Mouse (Mus musculus): ENCODE data around the gene Gpr19. TPM values are rescaled to one million over a fixed set of nuclear protein-coding genes. Genes with fewer than 3 reads are reported as not detected.

Gene Gpr19
- 10.7 and 11.1 TPM in 2 replicates for polyA plus RNA-seq (2014; fragmentation: Nextera tagmentation; extraction: Ambion mirVana)

DNA sequence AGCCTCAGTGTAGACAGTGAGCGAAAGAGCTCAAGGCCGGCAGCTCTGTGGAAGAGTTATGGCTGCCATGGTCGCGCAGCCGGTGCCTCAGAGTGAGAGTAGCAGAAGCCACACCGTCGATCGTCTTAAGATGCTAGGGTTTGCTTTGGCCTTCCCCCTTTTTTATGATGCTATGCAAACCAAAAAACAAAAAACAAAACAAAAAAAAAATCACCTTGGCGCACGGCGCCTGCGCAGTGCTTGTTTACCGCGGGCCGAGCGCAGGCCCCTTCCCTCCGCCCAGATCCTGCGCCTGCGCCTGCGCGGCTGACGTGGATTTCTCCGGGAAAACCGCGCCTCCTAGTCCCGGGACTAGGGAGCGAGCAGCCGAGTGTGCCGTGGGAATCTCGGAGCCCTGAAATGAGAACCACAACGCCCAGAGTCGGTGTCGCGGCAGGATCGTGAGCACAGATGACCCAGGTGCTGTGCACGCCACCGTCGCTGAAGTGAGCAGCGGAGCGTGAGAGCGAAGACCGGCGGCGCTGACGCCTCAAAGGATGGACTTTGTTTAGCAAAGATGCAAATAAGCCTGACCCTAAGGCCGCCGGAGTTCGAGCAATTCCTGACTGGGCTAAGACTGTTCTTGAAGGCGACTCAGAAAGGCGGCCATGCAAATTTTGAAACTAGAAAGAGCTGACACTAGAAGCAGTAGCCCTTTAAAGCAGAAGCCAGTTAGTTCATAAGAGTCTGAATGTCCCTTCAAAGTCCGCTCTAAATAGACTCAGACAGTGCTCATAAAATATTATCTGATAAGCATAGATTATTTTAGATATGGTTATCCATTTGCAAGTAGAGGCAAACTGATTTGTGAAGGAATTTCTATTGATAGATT lies at the start of gene Gpr19:
Gene Gpr19 (minus strand): TSS at position 484 of the 871 bp plus-strand sequence.
- under 1% methylated on average over 51 of the region's 51 CpGs for WGBS
- Histone ChIP-seq H3K9ac (ENCODE audit: low read length) (peak within 1 kb of the TSS; percentile 96), H3K4me1 (replicated peaks; ENCODE audit: control insufficient read depth, insufficient read depth, low read length) (peaks cover 6% of the 10 kb centered on the region), H3K4me2 (ENCODE audit: low read length) (peak within 1 kb of the TSS; percentile 83), H3K9me3 (ENCODE audit: control insufficient read depth, low read length) (no peaks in the 10 kb centered on the region), H3K36me3 (ENCODE audit: control insufficient read depth, insufficient read depth, low read length) (no peaks in the 10 kb centered on the region), H3K4me3 (ENCODE audit: low read depth, low read length) (peak within 1 kb of the TSS; percentile 72), H3K27me3 (replicated peaks; ENCODE audit: control insufficient read depth, insufficient read depth, low read length) (no peaks in the 10 kb centered on the region), H3K27ac (ENCODE audit: low read depth) (peak within 1 kb of the TSS; percentile 100)
- DNase-seq (ENCODE audit: low spot score) (peak; percentile 93), ATAC-seq (replicated peaks; ENCODE audit: low FRiP score, low TSS enrichment, low read depth) (peak; percentile 93)

DNA sequence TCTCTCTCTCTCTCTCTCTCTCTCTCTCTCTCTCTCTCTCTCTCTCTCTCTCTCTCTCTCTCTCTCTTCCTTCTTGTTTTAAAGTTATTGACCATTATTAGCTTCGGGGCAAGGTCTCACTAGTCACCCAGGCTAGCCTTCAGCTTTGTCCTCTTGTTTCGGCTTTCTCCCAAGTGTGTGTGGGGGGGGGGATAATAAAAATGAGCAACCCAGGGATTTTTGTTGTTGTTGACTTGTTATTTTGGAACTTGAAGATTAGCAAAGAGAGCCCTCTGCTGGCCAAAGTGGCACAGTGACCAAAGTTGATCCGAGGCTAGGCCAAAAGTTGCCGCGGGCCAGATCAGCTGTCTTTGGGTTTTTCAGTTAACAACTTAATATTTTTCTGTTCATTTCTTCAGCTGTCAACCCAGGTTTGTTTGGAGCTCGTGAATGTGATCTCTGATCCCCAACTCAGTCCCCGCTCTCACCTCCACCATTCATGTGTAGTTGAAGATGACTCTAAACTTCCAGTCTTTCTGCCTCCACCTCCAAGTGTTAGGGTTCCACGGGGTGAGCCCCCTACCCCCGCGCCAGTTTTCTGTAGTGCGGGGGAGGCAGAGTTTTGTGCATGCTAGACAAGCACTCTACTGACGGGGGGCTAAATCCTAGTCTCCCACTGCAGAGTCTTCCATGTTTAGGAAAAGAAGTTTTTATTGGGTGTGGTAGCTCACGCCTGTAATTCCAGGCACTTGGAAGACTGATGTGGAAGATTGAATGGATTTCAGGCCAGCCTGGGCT lies 49.1 kb upstream of the Gpr19 start:
- Histone ChIP-seq H3K9me3 (ENCODE audit: control insufficient read depth, low read length) (no peaks in the 10 kb centered on the region), H3K4me1 (replicated peaks; ENCODE audit: control insufficient read depth, insufficient read depth, low read length) (no peaks in the 10 kb centered on the region), H3K4me2 (ENCODE audit: low read length) (no peak overlapping the region), H3K4me3 (ENCODE audit: low read depth, low read length) (no peak overlapping the region), H3K36me3 (ENCODE audit: control insufficient read depth, insufficient read depth, low read length) (peaks cover 14% of the 10 kb centered on the region), H3K9ac (ENCODE audit: low read length) (no peak overlapping the region), H3K27me3 (replicated peaks; ENCODE audit: control insufficient read depth, insufficient read depth, low read length) (no peaks in the 10 kb centered on the region), H3K27ac (ENCODE audit: low read depth) (no peak overlapping the region)
- DNase-seq (ENCODE audit: low spot score) (peak; percentile 76), ATAC-seq (replicated peaks; ENCODE audit: low FRiP score, low TSS enrichment, low read depth) (no peak; the same call in 1 of the 2 replicates)
- WGBS, result 52% methylated on average over 13 of the region's 13 CpGs

GRCm38 (mm10) chr6:134946858-134947257 lies 48.5 kb upstream of the Gpr19 start:
- ATAC-seq (replicated peaks; ENCODE audit: low FRiP score, low TSS enrichment, low read depth) (no peak), DNase-seq (ENCODE audit: low spot score) (no peak)
- Histone ChIP-seq H3K4me2 (ENCODE audit: low read length) (no peak overlapping the region), H3K4me1 (replicated peaks; ENCODE audit: control insufficient read depth, insufficient read depth, low read length) (no peaks in the 10 kb centered on the region), H3K4me3 (ENCODE audit: low read depth, low read length) (no peak overlapping the region), H3K27me3 (replicated peaks; ENCODE audit: control insufficient read depth, insufficient read depth, low read length) (no peaks in the 10 kb centered on the region), H3K9me3 (ENCODE audit: control insufficient read depth, low read length) (no peaks in the 10 kb centered on the region), H3K27ac (ENCODE audit: low read depth) (no peak overlapping the region), H3K9ac (ENCODE audit: low read length) (no peak overlapping the region), H3K36me3 (ENCODE audit: control insufficient read depth, insufficient read depth, low read length) (peaks cover 10% of the 10 kb centered on the region)
- 85% methylated on average over 9 of the region's 9 CpGs for WGBS

GRCm38 (mm10) chr6:134946054-134946453 lies 47.7 kb upstream of the Gpr19 start:
- no peaks in the 10 kb centered on the region for H3K4me1 ChIP-seq (replicated peaks; ENCODE audit: control insufficient read depth, insufficient read depth, low read length)
- no peak for DNase-seq (ENCODE audit: low spot score)

DNA sequence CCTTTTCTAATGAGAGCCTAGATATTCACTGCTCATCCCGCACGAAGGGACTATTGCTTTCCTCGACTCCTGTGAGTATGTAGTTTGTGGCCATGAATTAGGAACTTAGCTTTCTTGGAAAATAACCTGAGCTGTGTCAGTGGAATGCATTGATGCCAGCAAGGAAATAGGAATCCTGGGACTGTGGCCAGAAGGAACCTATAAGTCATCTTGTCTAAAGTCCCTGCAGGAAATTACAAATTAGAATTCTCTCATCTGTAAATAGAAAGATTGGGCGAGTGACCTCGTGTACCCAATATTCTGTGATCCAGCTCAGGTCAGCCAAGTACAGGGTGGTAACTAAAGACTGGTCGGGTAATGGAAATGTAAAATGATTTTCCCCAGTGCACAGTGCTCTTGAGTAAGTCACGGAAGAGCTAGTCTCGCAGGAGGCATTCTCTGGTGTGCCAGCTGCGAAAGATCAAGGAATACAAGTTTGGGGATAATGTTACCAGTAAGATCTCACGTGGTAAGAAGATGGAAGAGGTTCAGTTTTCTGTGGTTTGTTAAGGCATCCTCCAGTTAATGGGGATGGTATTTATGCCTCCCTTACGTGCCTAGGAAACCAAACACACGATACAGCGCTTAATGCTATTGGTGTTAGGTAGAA lies 45.5 kb upstream of the Gpr19 start:
- 76% methylated on average over 13 of the region's 13 CpGs for WGBS
- ATAC-seq (replicated peaks; ENCODE audit: low FRiP score, low TSS enrichment, low read depth) (no peak), DNase-seq (ENCODE audit: low spot score) (no peak)
- Histone ChIP-seq H3K4me3 (ENCODE audit: low read depth, low read length) (no peak overlapping the region), H3K9me3 (ENCODE audit: control insufficient read depth, low read length) (no peaks in the 10 kb centered on the region), H3K36me3 (ENCODE audit: control insufficient read depth, insufficient read depth, low read length) (peaks cover 11% of the 10 kb centered on the region; the same call in 1 of the 2 replicates), H3K4me1 (replicated peaks; ENCODE audit: control insufficient read depth, insufficient read depth, low read length) (no peaks in the 10 kb centered on the region), H3K4me2 (ENCODE audit: low read length) (no peak overlapping the region), H3K9ac (ENCODE audit: low read length) (no peak overlapping the region), H3K27me3 (replicated peaks; ENCODE audit: control insufficient read depth, insufficient read depth, low read length) (no peaks in the 10 kb centered on the region), H3K27ac (ENCODE audit: low read depth) (no peak overlapping the region)

More at GRCm38 (mm10) chr6:134946054-134946453, 47.7 kb upstream of the Gpr19 start:
- Histone ChIP-seq H3K9ac (ENCODE audit: low read length) (no peak overlapping the region), H3K4me3 (ENCODE audit: low read depth, low read length) (no peak overlapping the region), H3K36me3 (ENCODE audit: control insufficient read depth, insufficient read depth, low read length) (peaks cover 8% of the 10 kb centered on the region), H3K4me2 (ENCODE audit: low read length) (no peak overlapping the region), H3K9me3 (ENCODE audit: control insufficient read depth, low read length) (no peaks in the 10 kb centered on the region), H3K27me3 (replicated peaks; ENCODE audit: control insufficient read depth, insufficient read depth, low read length) (no peaks in the 10 kb centered on the region), H3K27ac (ENCODE audit: low read depth) (no peak overlapping the region)
- 75% methylated on average over 6 of the region's 6 CpGs for WGBS
- no peak for ATAC-seq (replicated peaks; ENCODE audit: low FRiP score, low TSS enrichment, low read depth)

DNA sequence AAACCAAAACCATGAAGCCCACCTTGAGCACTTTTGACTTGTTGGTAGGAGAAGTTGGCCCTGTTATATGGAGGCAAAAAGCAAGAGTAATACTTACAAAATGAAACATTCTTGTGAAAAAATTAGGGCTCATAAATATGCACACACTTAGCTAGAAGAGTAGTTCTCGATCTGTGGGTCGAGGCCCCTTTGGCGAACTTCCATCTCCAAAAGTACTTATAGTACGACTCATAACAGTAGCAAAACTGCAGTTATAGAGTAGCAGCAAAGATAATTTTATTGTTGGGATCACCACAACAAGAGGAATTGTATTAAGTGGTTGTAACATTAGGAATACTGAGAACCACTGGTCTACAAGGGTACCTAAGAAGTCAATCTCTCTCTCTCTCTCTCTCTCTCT lies 41.4 kb upstream of the Gpr19 start:
- no peak overlapping the region for H3K4me3 ChIP-seq (ENCODE audit: low read depth, low read length)

DNA sequence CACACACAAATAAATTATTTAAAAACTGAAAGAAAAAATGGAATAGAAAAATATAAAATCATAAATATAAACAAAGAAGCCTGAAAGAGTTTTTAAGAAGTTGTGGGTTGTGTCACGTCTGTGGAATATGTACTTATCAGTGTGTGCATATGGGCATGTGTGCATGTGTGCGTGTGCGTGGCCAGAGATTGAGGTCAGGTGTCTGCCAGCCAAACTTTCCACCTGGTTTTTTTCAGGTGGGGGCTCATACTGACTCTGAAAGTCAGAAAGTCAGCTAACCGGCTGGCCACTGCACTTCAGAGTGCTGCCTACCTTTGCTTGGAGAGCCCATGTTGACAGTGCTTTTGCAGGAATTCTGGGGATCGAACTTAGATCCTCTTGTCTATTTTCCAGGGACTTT lies 35.9 kb upstream of the Gpr19 start:
- DNase-seq (ENCODE audit: low spot score), result no peak
- H3K9ac ChIP-seq (ENCODE audit: low read length), result no peak overlapping the region
- no peak overlapping the region for H3K27ac ChIP-seq (ENCODE audit: low read depth)
- no peaks in the 10 kb centered on the region for H3K36me3 ChIP-seq (ENCODE audit: control insufficient read depth, insufficient read depth, low read length)
- ATAC-seq (replicated peaks; ENCODE audit: low FRiP score, low TSS enrichment, low read depth), result no peak
- H3K4me3 ChIP-seq (ENCODE audit: low read depth, low read length), result no peak overlapping the region
- 91% methylated on average over 5 of the region's 5 CpGs for WGBS
- no peaks in the 10 kb centered on the region for H3K9me3 ChIP-seq (ENCODE audit: control insufficient read depth, low read length)
- no peaks in the 10 kb centered on the region for H3K27me3 ChIP-seq (replicated peaks; ENCODE audit: control insufficient read depth, insufficient read depth, low read length)
- H3K4me1 ChIP-seq (replicated peaks; ENCODE audit: control insufficient read depth, insufficient read depth, low read length), result peaks cover 13% of the 10 kb centered on the region
- H3K4me2 ChIP-seq (ENCODE audit: low read length), result no peak overlapping the region

More for the DNA sequence above, 41.4 kb upstream of the Gpr19 start:
- Histone ChIP-seq H3K9me3 (ENCODE audit: control insufficient read depth, low read length) (no peaks in the 10 kb centered on the region), H3K27ac (ENCODE audit: low read depth) (no peak overlapping the region), H3K4me1 (replicated peaks; ENCODE audit: control insufficient read depth, insufficient read depth, low read length) (no peaks in the 10 kb centered on the region), H3K4me2 (ENCODE audit: low read length) (no peak overlapping the region), H3K36me3 (ENCODE audit: control insufficient read depth, insufficient read depth, low read length) (peaks cover 11% of the 10 kb centered on the region; the same call in 1 of the 2 replicates), H3K9ac (ENCODE audit: low read length) (no peak overlapping the region), H3K27me3 (replicated peaks; ENCODE audit: control insufficient read depth, insufficient read depth, low read length) (no peaks in the 10 kb centered on the region)
- WGBS, result 89% methylated on average over 4 of the region's 4 CpGs
- DNase-seq (ENCODE audit: low spot score) (no peak), ATAC-seq (replicated peaks; ENCODE audit: low FRiP score, low TSS enrichment, low read depth) (no peak)

DNA sequence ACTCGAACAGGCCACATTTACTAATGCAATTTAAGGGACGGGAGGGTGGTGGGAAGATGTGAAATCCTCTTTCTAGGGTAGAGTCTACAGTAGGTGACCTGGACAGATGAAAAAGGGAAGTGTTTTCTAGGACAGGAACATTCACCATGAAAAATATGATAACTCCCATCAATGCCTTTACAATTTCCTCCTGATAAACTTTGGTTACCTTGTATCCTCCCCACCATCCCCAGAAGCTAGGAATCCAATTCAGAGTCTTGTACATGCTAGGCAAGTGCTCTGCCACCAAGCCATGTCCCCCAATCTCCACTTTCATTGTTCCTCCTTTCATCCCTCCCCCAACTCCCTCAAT lies 34.8 kb upstream of the Gpr19 start:
- DNase-seq (ENCODE audit: low spot score) (no peak), ATAC-seq (replicated peaks; ENCODE audit: low FRiP score, low TSS enrichment, low read depth) (no peak)
- H3K27me3 ChIP-seq (replicated peaks; ENCODE audit: control insufficient read depth, insufficient read depth, low read length), result no peaks in the 10 kb centered on the region
- peaks cover 13% of the 10 kb centered on the region for H3K4me1 ChIP-seq (replicated peaks; ENCODE audit: control insufficient read depth, insufficient read depth, low read length)
- no peak overlapping the region for H3K4me2 ChIP-seq (ENCODE audit: low read length)
- H3K4me3 ChIP-seq (ENCODE audit: low read depth, low read length), result no peak overlapping the region
- no peak overlapping the region for H3K27ac ChIP-seq (ENCODE audit: low read depth)
- no peak overlapping the region for H3K9ac ChIP-seq (ENCODE audit: low read length)
- 75% methylated on average over 2 of the region's 2 CpGs for WGBS
- no peaks in the 10 kb centered on the region for H3K9me3 ChIP-seq (ENCODE audit: control insufficient read depth, low read length)
- no peaks in the 10 kb centered on the region for H3K36me3 ChIP-seq (ENCODE audit: control insufficient read depth, insufficient read depth, low read length)
